30 mouse cellular contexts compared by ENCODE assay signal in the genomic region with DNA sequence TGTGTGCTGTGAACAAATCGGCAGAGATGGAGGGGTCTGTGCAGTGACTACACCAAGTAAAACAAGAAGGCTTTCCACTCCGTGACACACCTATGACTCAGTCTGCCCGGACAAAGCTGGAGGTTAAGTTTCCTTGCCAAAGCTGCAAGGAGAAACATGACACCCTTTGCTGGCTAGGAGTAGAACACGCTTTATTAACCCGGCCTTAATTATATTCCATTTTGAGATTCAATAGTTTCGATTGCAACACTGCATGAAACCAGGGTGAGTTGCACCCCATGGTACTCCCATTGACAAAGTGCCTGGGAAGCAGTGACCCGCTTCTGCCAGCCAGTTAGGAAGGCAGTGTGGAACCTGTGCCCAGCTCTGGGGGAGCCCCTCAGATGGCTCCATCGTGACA.
A peak's percentile ranks its signal among the peaks of the same experiment; 100 is the strongest.
DNase-seq lines count a peak whose midpoint lies in the region; ATAC-seq lines count a peak whose summit lies in the region.
"Had no signal": no experiment of that assay in that cellular context is flagged by ENCODE, and none has a peak within 500 bp of the region (broad histone marks: within the 10 kb centered on the region; RNA-seq: fewer than 3 reads in every experiment).

No protein-coding gene starts in this region.

- WGBS in kidney, embryonic 16.5 days = 53% methylated on average over 8 of the region's 8 CpGs
- 86% methylated on average over 8 of the region's 8 CpGs for WGBS in heart, embryonic 10.5 days

- peak; percentile 34 for DNase-seq in adrenal gland, postnatal 10 days
- no peak for DNase-seq in adrenal gland, postnatal 4 days (ENCODE audit: low spot score in 2 of 2)
- no peak for DNase-seq in kidney, postnatal 36 days
- DNase-seq in MN1 (ENCODE audit: low spot score) = peak; percentile 7
- peak; percentile 46 for DNase-seq in fibroblast of lung, adult 2 months (ENCODE audit: low read depth)
- DNase-seq in heart, adult 8-10 months (ENCODE audit: low spot score) = no peak
- DNase-seq in heart, embryonic 10.5 days (ENCODE audit: low spot score) = no peak
- DNase-seq: cerebellum, adult 18-20 months; cerebellum, postnatal 10 days; gastrocnemius, postnatal 25 days; heart, adult 18-20 months; heart, postnatal 10 days; kidney, adult 11 months; kidney, postnatal 10 days; lung, embryonic 14.5 days; lung, postnatal 14 days; right cerebral cortex, postnatal 14 days; thymus, postnatal 14 days had no signal

- no peaks in the 10 kb centered on the region for H3K9me3 ChIP-seq in kidney, embryonic 16.5 days (ENCODE audit: low read length)
- no peaks in the 10 kb centered on the region for H3K9me3 ChIP-seq in heart, embryonic 10.5 days
- H3K9me3 ChIP-seq: embryonic facial prominence, embryonic 13.5 days; heart, embryonic 13.5 days; hindbrain, embryonic 15.5 days; limb, embryonic 12.5 days; liver, embryonic 15.5 days; neural tube, embryonic 12.5 days; stomach, embryonic 15.5 days had no signal

- no peak overlapping the region for H3K9ac ChIP-seq in kidney, embryonic 16.5 days (replicated peaks; ENCODE audit: low read length)
- H3K9ac ChIP-seq: embryonic facial prominence, embryonic 13.5 days; heart, embryonic 13.5 days; hindbrain, embryonic 15.5 days; limb, embryonic 12.5 days; liver, embryonic 15.5 days; lung, embryonic 14.5 days; neural tube, embryonic 12.5 days; stomach, embryonic 15.5 days had no signal

- no peaks in the 10 kb centered on the region for H3K27me3 ChIP-seq in kidney, embryonic 16.5 days (ENCODE audit: insufficient read depth, low read length)
- no peaks in the 10 kb centered on the region for H3K27me3 ChIP-seq in heart, embryonic 10.5 days (ENCODE audit: insufficient read depth, poor library complexity, severe bottlenecking)
- H3K27me3 ChIP-seq: embryonic facial prominence, embryonic 13.5 days; heart, embryonic 13.5 days; hindbrain, embryonic 15.5 days; limb, embryonic 12.5 days; liver, embryonic 15.5 days; neural tube, embryonic 12.5 days; stomach, embryonic 15.5 days had no signal

- peak; percentile 63; the same call in 1 of the 2 replicates for ATAC-seq in kidney, embryonic 16.5 days (ENCODE audit: low FRiP score, low TSS enrichment)
- ATAC-seq: forebrain, embryonic 16.5 days; inflammation-experienced regulatory T-cells, adult 6 months; midbrain, embryonic 16.5 days had no signal

- no peaks in the 10 kb centered on the region for H3K4me1 ChIP-seq in kidney, embryonic 16.5 days (ENCODE audit: insufficient read depth, low read length)
- no peaks in the 10 kb centered on the region for H3K4me1 ChIP-seq in heart, embryonic 10.5 days
- H3K4me1 ChIP-seq: embryonic facial prominence, embryonic 13.5 days; heart, embryonic 13.5 days; hindbrain, embryonic 15.5 days; limb, embryonic 12.5 days; liver, embryonic 15.5 days; neural tube, embryonic 12.5 days; stomach, embryonic 15.5 days had no signal

- H3K4me3 ChIP-seq in kidney, embryonic 16.5 days (ENCODE audit: low read length) = no peak overlapping the region
- H3K4me3 ChIP-seq in heart, embryonic 10.5 days = no peak overlapping the region
- H3K4me3 ChIP-seq: embryonic facial prominence, embryonic 13.5 days; heart, embryonic 13.5 days; hindbrain, embryonic 15.5 days; left cerebral cortex, adult 2 months; limb, embryonic 12.5 days; liver, embryonic 15.5 days; neural tube, embryonic 12.5 days; stomach, embryonic 15.5 days had no signal

- no peaks in the 10 kb centered on the region for H3K36me3 ChIP-seq in kidney, embryonic 16.5 days (ENCODE audit: insufficient read depth, low read length)
- no peaks in the 10 kb centered on the region for H3K36me3 ChIP-seq in heart, embryonic 10.5 days
- H3K36me3 ChIP-seq: embryonic facial prominence, embryonic 13.5 days; heart, embryonic 13.5 days; hindbrain, embryonic 15.5 days; limb, embryonic 12.5 days; liver, embryonic 15.5 days; neural tube, embryonic 12.5 days; stomach, embryonic 15.5 days had no signal

- H3K27ac ChIP-seq in kidney, embryonic 16.5 days (ENCODE audit: low read length) = no peak overlapping the region
- no peak overlapping the region for H3K27ac ChIP-seq in heart, embryonic 10.5 days
- H3K27ac ChIP-seq: embryonic facial prominence, embryonic 13.5 days; heart, embryonic 13.5 days; hindbrain, embryonic 15.5 days; left cerebral cortex, adult 2 months; limb, embryonic 12.5 days; liver, embryonic 15.5 days; neural tube, embryonic 12.5 days; stomach, embryonic 15.5 days had no signal

- H3K4me2 ChIP-seq in kidney, embryonic 16.5 days (replicated peaks; ENCODE audit: low read depth, low read length) = no peak overlapping the region
- H3K4me2 ChIP-seq: embryonic facial prominence, embryonic 13.5 days; heart, embryonic 13.5 days; hindbrain, embryonic 15.5 days; limb, embryonic 12.5 days; liver, embryonic 15.5 days; lung, embryonic 14.5 days; neural tube, embryonic 12.5 days; stomach, embryonic 15.5 days had no signal

Comparison
In these comparisons a context has a peak if more than half of its experiments do, and no peak if none do; other contexts are left out.
1. DNase-seq: peak in adrenal gland, postnatal 10 days (single experiment), MN1 (single experiment) and fibroblast of lung, adult 2 months (single experiment); none in adrenal gland, postnatal 4 days (0 of 2), kidney, postnatal 36 days (0 of 2), heart, adult 8-10 months (single experiment) and heart, embryonic 10.5 days (single experiment).